Mouse (Mus musculus) liver, embryonic 14.5 days (tissue): ENCODE data around the gene Fgfr4. TPM values are rescaled to one million over a fixed set of nuclear protein-coding genes. Genes with fewer than 3 reads are reported as not detected.

Source experiments
- ATAC-seq: fragments of 200-750 bp; cut with Nextera tagmentation; 2 replicates; pipeline ENCODE4 v1.8.0; 2017; ENCODE audit warnings: moderate number of reproducible peaks, mild to moderate bottlenecking, moderate library complexity; ENCODE audit not compliant: insufficient read depth
- DNase-seq, 3 experiments: peaks; one replicate each; pipeline ENCODE4 v3.0.0-alpha.2; 2012 to 2013; ENCODE audit warnings: low read depth in 3 of 3, low spot score in 3 of 3
- H3K27ac ChIP-seq: fragments of 300-500 bp; sonication (generic); 2 replicates; pipeline ENCODE4 v1.5.1; 2014; ENCODE audit warnings: moderate library complexity, mild to moderate bottlenecking, control low read depth, inconsistent platforms
- H3K27me3 ChIP-seq: fragments of 300-500 bp; sonication (generic); 2 replicates; pipeline ENCODE4 v1.6.1; 2014; ENCODE audit warnings: mild to moderate bottlenecking, low read length, moderate library complexity; ENCODE audit not compliant: control insufficient read depth, insufficient read depth
- H3K36me3 ChIP-seq: fragments of 300-500 bp; sonication (generic); replicated peaks from 2 replicates; pipeline ENCODE4 v1.6.1; 2014; ENCODE audit warnings: low read depth; ENCODE audit not compliant: control insufficient read depth, insufficient read depth
- H3K4me1 ChIP-seq, 2 experiments: fragments of 200-500 bp in 1 of 2; fragments of 300-500 bp in 1 of 2; sonication (generic) in 1 of 2; replicated peaks; 2 replicates each; pipeline ENCODE4 v1.6.1; 2012 to 2014; ENCODE audit warnings: antibody characterized with exemption in 1 of 2, inconsistent platforms in 1 of 2, low read length in 1 of 2; ENCODE audit not compliant: control insufficient read depth in 2 of 2, insufficient read depth in 2 of 2
- H3K4me2 ChIP-seq: fragments of 300-500 bp; sonication (generic); 2 replicates; pipeline ENCODE4 v1.6.1; 2014; ENCODE audit warnings: low read depth, mild to moderate bottlenecking, control low read depth, moderate library complexity
- H3K4me3 ChIP-seq, 2 experiments: fragments of 200-500 bp in 1 of 2; fragments of 300-500 bp in 1 of 2; sonication (generic) in 1 of 2; 2 replicates each; pipeline ENCODE4 v1.5.1; 2012 to 2014; ENCODE audit warnings: low read depth in 2 of 2, low read length in 2 of 2, mild to moderate bottlenecking in 2 of 2, control low read depth in 1 of 2, inconsistent platforms in 1 of 2, moderate library complexity in 1 of 2; ENCODE audit not compliant: insufficient read depth in 1 of 2
- H3K9ac ChIP-seq: fragments of 300-500 bp; sonication (generic); replicated peaks from 2 replicates; pipeline ENCODE4 v1.6.1; 2014; ENCODE audit warnings: mild to moderate bottlenecking, control low read depth, moderate library complexity
- H3K9me3 ChIP-seq: fragments of 300-500 bp; sonication (generic); 2 replicates; pipeline ENCODE4 v1.6.1; 2016; ENCODE audit warnings: low read length, mixed read lengths; ENCODE audit not compliant: control insufficient read depth
- CTCF ChIP-seq: IDR thresholded peaks from 2 replicates; pipeline ENCODE4 v1.5.1; 2016; ENCODE audit warnings: antibody characterized with exemption, low read depth, control low read depth
- EP300 ChIP-seq: IDR thresholded peaks from 2 replicates; pipeline ENCODE4 v1.6.1; 2016; ENCODE audit warnings: antibody characterized with exemption, low read depth
- WGBS: fragments of 180-500 bp; shearing (Covaris S2); extraction: QIAGEN DNeasy Blood & Tissue Kit; methylation state at CpG from one replicate; pipeline ENCODE4 v1.1.7; 2014; ENCODE audit not compliant: insufficient replicate concordance; 5-methylcytosine and 5-hydroxymethylcytosine counted together
- polyA plus RNA-seq, 2 experiments: library from polyadenylated mRNA; depleted of rRNA in 1 of 2; stranded (reverse) in 1 of 2; unstranded in 1 of 2; fragments of >200 nt; fragmentation: Nextera tagmentation in 1 of 2; extraction: Ambion mirVana in 1 of 2; gene quantifications; 2 replicates each; pipeline versions ENCODE4 v1.2.1 to v1.2.3; 2012 to 2014

Fgfr4 gene
- polyA plus RNA-seq (2012; rRNA removed) (3.9 and 4.7 TPM in 2 replicates), polyA plus RNA-seq (2014; fragmentation: Nextera tagmentation; extraction: Ambion mirVana) (3.3 and 4.5 TPM in 2 replicates)

- Histone ChIP-seq H3K9ac (no peak within 1 kb of the TSS), H3K9me3 (no peaks in the 10 kb centered on the region), H3K27ac (no peak within 1 kb of the TSS), H3K4me3 (peak within 1 kb of the TSS; percentile 25 to 51), H3K4me1 (0 out of 4 replicates have a peak, but pooled peaks cover 0 to 2% of the 10 kb centered on the region in 2 experiments), H3K27me3 (peaks cover 21% of the 10 kb centered on the region), H3K36me3 (no peaks in the 10 kb centered on the region), H3K4me2 (peak within 1 kb of the TSS; percentile 30)
- peak; percentile 82 for ATAC-seq
- peak in 2 of 3 experiments; percentile 9 to 31 for DNase-seq
- no peak for TF ChIP-seq EP300
- TF ChIP-seq CTCF, result no peak
- WGBS, result 3% methylated on average over 68 of the region's 68 CpGs
Measured at GRCm38 (mm10) chr13:55152621-55153415, at the start of gene Fgfr4. Fgfr4 (plus strand) TSS chr13:55152640.

GRCm38 (mm10) chr13:55103351-55103750, 49.1 kb upstream of the Fgfr4 start:
- ATAC-seq (no peak), DNase-seq (no peak)
- TF ChIP-seq CTCF (no peak), EP300 (no peak)
- no peak overlapping the region for H3K4me2 ChIP-seq
- H3K4me3 ChIP-seq, result no peak overlapping the region
- H3K27ac ChIP-seq, result no peak overlapping the region
- no peaks in the 10 kb centered on the region for H3K27me3 ChIP-seq
- H3K4me1 ChIP-seq, result peaks cover 19 to 22% of the 10 kb centered on the region in 2 experiments
- WGBS, result 35% methylated on average over 2 of the region's 2 CpGs
- H3K36me3 ChIP-seq, result peaks cover 7% of the 10 kb centered on the region
- no peaks in the 10 kb centered on the region for H3K9me3 ChIP-seq
- H3K9ac ChIP-seq, result no peak overlapping the region

- TF ChIP-seq EP300 (no peak), CTCF (peak; percentile 64)
- peak; percentile 88 for ATAC-seq
- no peaks in the 10 kb centered on the region for H3K27me3 ChIP-seq
- under 1% methylated on average over 65 of the region's 66 CpGs for WGBS
- peak within 1 kb of the TSS; percentile 88 for H3K4me2 ChIP-seq
- H3K9ac ChIP-seq, result peak within 1 kb of the TSS; percentile 81
- H3K4me3 ChIP-seq, result peak within 1 kb of the TSS; percentile 77 to 96
- DNase-seq, result peak; percentile 92 to 94 (median 93)
- H3K36me3 ChIP-seq, result peaks cover 11% of the 10 kb centered on the region
- peak within 1 kb of the TSS; percentile 63 for H3K27ac ChIP-seq
- H3K9me3 ChIP-seq, result no peaks in the 10 kb centered on the region
- H3K4me1 ChIP-seq, result peaks cover 13 to 16% of the 10 kb centered on the region in 2 experiments
Measured at GRCm38 (mm10) chr13:55105045-55105952, 47.1 kb upstream of the Fgfr4 start, which contains the start of gene Zfp346. Zfp346 (plus strand) TSS chr13:55105311.

- H3K4me3 ChIP-seq, result peak overlapping the region; percentile 77 to 96
- peak; percentile 7; the same call in 1 of the 2 replicates for ATAC-seq
- DNase-seq, result peak in 2 of 3 experiments; percentile 23
Measured at GRCm38 (mm10) chr13:55105953-55106691, 46.3 kb upstream of the Fgfr4 start.

More at GRCm38 (mm10) chr13:55105953-55106691, 46.3 kb upstream of the Fgfr4 start:
- H3K4me2 ChIP-seq, result peak overlapping the region; percentile 88
- H3K9me3 ChIP-seq, result no peaks in the 10 kb centered on the region
- peaks cover 11% of the 10 kb centered on the region for H3K36me3 ChIP-seq
- H3K27me3 ChIP-seq, result no peaks in the 10 kb centered on the region
- H3K9ac ChIP-seq, result peak overlapping the region; percentile 81
- H3K4me1 ChIP-seq, result peaks cover 12 to 16% of the 10 kb centered on the region in 2 experiments; a peak in 3 of 4 replicates
- H3K27ac ChIP-seq, result peak overlapping the region; percentile 45
- no peak for TF ChIP-seq CTCF
- TF ChIP-seq EP300, result no peak
- WGBS, result 9% methylated on average over 8 of the region's 8 CpGs
